Mouse (Mus musculus) intestine, embryonic 14.5 days (tissue): Measurements from ENCODE around the gene Ddx28. TPM values are rescaled to one million over a fixed set of nuclear protein-coding genes. Genes with fewer than 3 reads are reported as not detected.

Source experiments
- ATAC-seq: fragments of 200-750 bp; cut with Nextera tagmentation; replicated peaks from 2 replicates; pipeline ENCODE4 v1.8.0; 2017; ENCODE audit warnings: low read depth, moderate number of reproducible peaks, moderate TSS enrichment, moderate library complexity; ENCODE audit not compliant: low FRiP score, low TSS enrichment
- DNase-seq: peaks from one replicate; pipeline ENCODE4 v3.0.0-alpha.2; 2018; ENCODE audit warnings: low spot score
- H3K27ac ChIP-seq: fragments of 300-500 bp; sonication (generic); 2 replicates; pipeline ENCODE4 v1.5.1; 2014; ENCODE audit warnings: low read depth, mild to moderate bottlenecking, control low read depth
- H3K27me3 ChIP-seq: fragments of 300-500 bp; sonication (generic); replicated peaks from 2 replicates; pipeline ENCODE4 v1.6.1; 2014; ENCODE audit warnings: low read length, control low read depth; ENCODE audit not compliant: control insufficient read depth, insufficient read depth
- H3K36me3 ChIP-seq: fragments of 300-500 bp; sonication (generic); 2 replicates; pipeline ENCODE4 v1.6.1; 2014; ENCODE audit warnings: low read length, control low read depth; ENCODE audit not compliant: control insufficient read depth, insufficient read depth
- H3K4me1 ChIP-seq: fragments of 300-500 bp; sonication (generic); replicated peaks from 2 replicates; pipeline ENCODE4 v1.6.1; 2014; ENCODE audit warnings: low read length, control low read depth, mixed read lengths; ENCODE audit not compliant: control insufficient read depth, insufficient read depth
- H3K4me2 ChIP-seq: fragments of 300-500 bp; sonication (generic); 2 replicates; pipeline ENCODE4 v1.6.1; 2014; ENCODE audit warnings: low read length
- H3K4me3 ChIP-seq: fragments of 300-500 bp; sonication (generic); 2 replicates; pipeline ENCODE4 v1.5.1; 2014; ENCODE audit warnings: low read depth, low read length, control low read depth, mixed read lengths
- H3K9ac ChIP-seq: fragments of 300-500 bp; sonication (generic); 2 replicates; pipeline ENCODE4 v1.6.1; 2014; ENCODE audit warnings: mild to moderate bottlenecking, low read length
- H3K9me3 ChIP-seq: fragments of 300-500 bp; sonication (generic); 2 replicates; pipeline ENCODE4 v1.6.1; 2016; ENCODE audit warnings: low read length, control low read depth; ENCODE audit not compliant: control insufficient read depth
- WGBS: fragments of 180-500 bp; shearing (Covaris S2); extraction: QIAGEN DNeasy Blood & Tissue Kit; methylation state at CpG from one replicate; pipeline ENCODE4 v1.1.7; 2014; 5-methylcytosine and 5-hydroxymethylcytosine counted together
- polyA plus RNA-seq: library from polyadenylated mRNA; unstranded; fragments of >200 nt; fragmentation: Nextera tagmentation; extraction: Ambion mirVana; gene quantifications from 2 replicates; pipeline ENCODE4 v1.2.1, GENCODE M21; 2014

The Ddx28 gene
- polyA plus RNA-seq: 16.9 and 17.9 TPM in 2 replicates

DNA sequence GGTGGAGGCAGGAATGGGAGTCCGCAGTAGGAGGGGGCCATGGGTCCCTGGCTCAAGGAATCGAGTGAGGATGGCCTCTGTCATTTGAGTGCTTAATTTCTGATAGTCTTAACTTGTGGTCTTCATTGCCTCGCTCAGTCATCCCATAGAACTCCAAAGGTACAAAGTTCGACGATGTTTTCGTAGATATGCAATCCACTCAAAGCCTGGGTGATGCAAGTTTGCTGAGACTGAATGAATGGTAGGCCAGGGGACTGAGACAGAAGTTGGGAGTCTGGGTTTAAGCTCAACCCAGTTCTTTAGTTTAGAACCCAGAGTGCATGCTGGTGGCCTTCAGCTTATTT is at the start of gene Ddx28:
Gene Ddx28, minus strand, starts transcription at position 240 of the 344 bp plus-strand sequence.
- Histone ChIP-seq H3K9ac (peak within 1 kb of the TSS; percentile 88), H3K36me3 (peaks cover 9% of the 10 kb centered on the region; the same call in 1 of the 2 replicates), H3K27me3 (no peaks in the 10 kb centered on the region), H3K27ac (peak within 1 kb of the TSS; percentile 57), H3K4me3 (peak within 1 kb of the TSS; percentile 97), H3K4me1 (peaks cover 8% of the 10 kb centered on the region), H3K9me3 (no peaks in the 10 kb centered on the region), H3K4me2 (peak within 1 kb of the TSS; percentile 85)
- DNase-seq (no peak), ATAC-seq (no peak)
- 2% methylated on average over 6 of the region's 6 CpGs for WGBS

DNA sequence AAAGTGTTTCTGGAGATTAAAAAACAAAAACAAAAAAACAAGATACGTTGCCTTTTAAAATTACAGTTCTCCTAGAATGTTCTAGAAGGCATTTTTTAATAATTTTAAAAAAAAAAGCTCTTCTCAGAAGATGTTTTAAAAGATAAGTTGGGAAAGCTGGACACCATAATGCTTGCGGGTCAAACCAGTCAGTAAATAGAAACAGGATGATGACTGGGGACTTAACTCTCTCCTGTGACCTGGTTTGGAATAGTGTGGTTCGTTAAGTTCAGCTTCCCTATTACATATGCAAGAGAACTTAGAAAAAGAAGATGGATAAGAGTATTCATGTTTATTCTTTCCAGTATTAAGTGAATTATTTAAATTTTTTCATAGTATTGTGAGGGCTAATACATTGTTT is 48.8 kb upstream of the Ddx28 start:
- 0 out of 2 replicates have a peak overlapping the region, but pooled peaks have one; percentile 94 for H3K27ac ChIP-seq
- H3K9ac ChIP-seq: peak overlapping the region; percentile 81
- 7% methylated on average over 3 of the region's 3 CpGs for WGBS

DNA sequence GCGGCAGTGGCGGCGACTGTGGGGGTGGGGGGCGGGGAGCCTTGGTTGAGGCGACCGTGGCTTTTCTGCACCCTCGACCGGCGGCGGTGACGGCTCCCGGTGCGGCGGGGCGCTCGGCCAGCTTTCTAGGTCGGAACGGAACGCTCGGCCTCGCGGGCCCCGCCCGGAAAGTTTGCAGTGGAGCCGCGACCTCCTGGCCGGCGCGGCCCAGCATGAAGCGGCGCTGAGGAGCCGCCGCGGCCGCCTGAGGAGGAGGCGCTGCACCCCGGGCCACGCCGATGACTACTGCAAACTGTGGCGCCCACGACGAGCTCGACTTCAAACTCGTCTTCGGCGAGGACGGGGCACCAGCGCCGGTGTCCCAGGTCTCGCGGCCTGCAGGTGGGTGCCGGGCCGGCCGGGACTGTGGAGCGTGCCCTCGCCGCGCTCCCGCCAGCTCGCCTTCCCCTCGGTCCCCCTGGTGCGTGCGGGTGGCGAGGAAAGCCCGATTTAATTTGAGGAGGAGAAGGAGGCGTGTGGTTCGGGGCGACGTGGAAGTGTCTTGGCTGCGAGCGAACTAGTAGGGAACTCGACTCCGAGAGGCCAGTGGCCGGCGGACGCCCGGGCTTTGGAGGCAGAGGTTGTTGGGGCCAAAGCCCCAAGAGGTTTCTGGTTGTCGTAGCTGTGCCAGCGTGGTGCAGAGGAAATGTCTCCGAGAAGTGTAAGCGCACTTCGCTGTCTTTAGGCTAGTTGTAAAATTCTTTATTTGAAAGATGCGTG is 48.1 kb upstream of the Ddx28 start:
- Histone ChIP-seq H3K4me1 (peaks cover 22% of the 10 kb centered on the region), H3K27me3 (no peaks in the 10 kb centered on the region), H3K9ac (peak overlapping the region; percentile 81), H3K4me3 (peak overlapping the region; percentile 83), H3K27ac (peak overlapping the region; percentile 94), H3K9me3 (no peaks in the 10 kb centered on the region), H3K4me2 (peak overlapping the region; percentile 76), H3K36me3 (no peaks in the 10 kb centered on the region)
- WGBS: under 1% methylated on average over 83 of the region's 83 CpGs
- ATAC-seq (peak; percentile 83), DNase-seq (peak; percentile 90)

More for the DNA sequence above, 48.8 kb upstream of the Ddx28 start:
- peak overlapping the region; percentile 83 for H3K4me3 ChIP-seq
- H3K36me3 ChIP-seq: no peaks in the 10 kb centered on the region
- H3K4me1 ChIP-seq: peaks cover 22% of the 10 kb centered on the region
- DNase-seq (no peak), ATAC-seq (no peak)
- no peaks in the 10 kb centered on the region for H3K9me3 ChIP-seq
- peak overlapping the region; percentile 76 for H3K4me2 ChIP-seq
- no peaks in the 10 kb centered on the region for H3K27me3 ChIP-seq

GRCm38 (mm10) chr8:106058731-106059612 is 47.3 kb upstream of the Ddx28 start, which contains the start of gene Nfatc3:
TSS of gene Nfatc3 (plus strand) at chr8:106058840.
- Histone ChIP-seq H3K36me3 (no peaks in the 10 kb centered on the region), H3K4me2 (peak within 1 kb of the TSS; percentile 97), H3K27ac (peak within 1 kb of the TSS; percentile 94), H3K9me3 (no peaks in the 10 kb centered on the region), H3K27me3 (no peaks in the 10 kb centered on the region), H3K4me3 (peak within 1 kb of the TSS; percentile 83), H3K4me1 (peaks cover 22% of the 10 kb centered on the region), H3K9ac (peak within 1 kb of the TSS; percentile 81)
- DNase-seq (peak; percentile 87), ATAC-seq (peak; percentile 98)
- WGBS: 1% methylated on average over 52 of the region's 52 CpGs

DNA sequence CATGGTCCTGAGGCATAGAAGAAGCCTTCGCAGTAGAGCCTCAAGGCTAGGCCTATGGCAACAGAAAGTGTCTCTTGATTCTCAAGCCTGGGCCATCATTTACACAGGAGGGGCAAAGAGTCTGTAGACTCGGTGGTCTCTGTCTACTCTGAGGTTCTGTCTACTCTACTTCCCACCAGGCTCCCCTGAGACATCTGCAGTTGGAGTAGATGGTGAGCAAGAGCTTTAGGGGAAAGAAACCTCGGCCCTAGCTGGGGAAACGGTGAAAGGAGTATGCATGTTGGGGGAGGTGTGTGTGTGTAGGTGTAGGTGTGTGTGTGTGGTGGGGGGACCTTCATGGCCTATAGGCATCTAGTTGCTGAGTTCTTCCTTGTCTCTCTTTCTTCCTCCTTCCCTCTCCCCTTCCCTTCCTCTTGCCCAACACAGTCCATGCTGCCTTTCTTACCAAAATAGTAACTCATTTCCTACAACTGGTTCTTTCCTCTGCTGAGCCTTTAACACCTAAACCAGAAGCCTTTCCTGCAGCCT is 44.8 kb upstream of the Ddx28 start:
- WGBS: 87% methylated on average over 4 of the region's 4 CpGs

DNA sequence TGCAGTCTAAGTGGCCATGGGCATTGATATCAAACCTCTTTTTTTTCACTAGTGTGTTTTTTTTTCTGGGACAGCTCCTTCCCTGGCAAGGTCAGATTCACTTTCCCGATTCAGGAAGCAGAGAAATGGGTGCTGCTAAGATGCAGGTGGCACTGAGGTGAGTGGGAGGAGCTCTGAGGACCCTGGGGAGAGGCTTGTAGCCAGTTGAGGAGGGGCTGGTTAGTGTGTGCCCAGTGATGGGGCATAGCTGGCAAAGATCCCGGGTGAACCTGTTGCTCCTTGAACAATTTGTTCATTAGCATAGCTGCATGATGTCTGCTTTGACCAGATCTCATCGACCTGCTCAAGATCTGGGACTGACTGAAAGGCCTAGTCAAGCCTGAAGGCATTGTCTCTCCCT is 43.4 kb upstream of the Ddx28 start:
- no peak for DNase-seq
- 54% methylated on average over 3 of the region's 3 CpGs for WGBS
- Histone ChIP-seq H3K4me3 (no peak overlapping the region), H3K9me3 (no peaks in the 10 kb centered on the region), H3K36me3 (peaks cover 18% of the 10 kb centered on the region), H3K27ac (peak overlapping the region; percentile 43; the same call in 1 of the 2 replicates), H3K4me1 (0 out of 2 replicates have a peak, but pooled peaks cover 5% of the 10 kb centered on the region), H3K27me3 (no peaks in the 10 kb centered on the region), H3K4me2 (no peak overlapping the region), H3K9ac (no peak overlapping the region)
- no peak for ATAC-seq

More for the DNA sequence above, 44.8 kb upstream of the Ddx28 start:
- ATAC-seq (no peak), DNase-seq (no peak)
- Histone ChIP-seq H3K4me2 (no peak overlapping the region), H3K4me3 (no peak overlapping the region), H3K9me3 (no peaks in the 10 kb centered on the region), H3K4me1 (peaks cover 7% of the 10 kb centered on the region), H3K27ac (no peak overlapping the region), H3K9ac (no peak overlapping the region), H3K36me3 (peaks cover 8% of the 10 kb centered on the region), H3K27me3 (no peaks in the 10 kb centered on the region)

DNA sequence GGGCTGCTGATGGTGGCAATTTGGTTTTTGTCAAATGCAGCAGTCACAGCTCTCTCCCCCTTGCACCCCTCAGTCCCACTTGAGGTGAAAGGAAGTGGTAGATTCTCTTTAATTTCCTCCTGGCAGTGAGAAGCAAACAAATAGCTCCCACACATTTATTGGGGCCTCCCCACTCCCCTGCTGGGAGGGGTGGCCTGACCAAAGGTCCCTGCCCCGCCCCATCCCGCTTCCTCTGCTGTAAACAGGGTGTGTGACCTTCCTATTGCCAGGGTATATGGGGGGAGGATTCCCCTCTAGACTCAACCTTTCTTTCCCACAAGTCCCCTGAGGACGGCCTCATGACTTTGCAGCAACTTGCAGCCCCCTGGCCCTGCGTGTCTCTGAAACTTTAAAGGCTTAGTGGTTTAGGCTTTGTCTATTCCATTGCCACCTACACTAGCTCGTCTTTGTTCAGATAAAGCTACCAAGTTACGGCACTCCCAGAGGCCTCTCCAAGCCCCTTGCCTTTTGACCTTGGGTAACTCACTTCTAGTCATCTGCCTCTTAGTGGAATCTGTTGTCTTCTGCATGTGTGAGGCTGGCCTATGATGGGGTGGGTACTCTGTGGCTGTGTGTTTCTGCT is 42.6 kb upstream of the Ddx28 start:
- no peak for ATAC-seq
- H3K27me3 ChIP-seq: no peaks in the 10 kb centered on the region
- H3K4me2 ChIP-seq: peak overlapping the region; percentile 3
- no peak overlapping the region for H3K4me3 ChIP-seq
- 45% methylated on average over 6 of the region's 6 CpGs for WGBS
- peaks cover 20% of the 10 kb centered on the region for H3K36me3 ChIP-seq
- H3K27ac ChIP-seq: peak overlapping the region; percentile 43; the same call in 1 of the 2 replicates
- H3K4me1 ChIP-seq: 0 out of 2 replicates have a peak, but pooled peaks cover 5% of the 10 kb centered on the region
- no peak overlapping the region for H3K9ac ChIP-seq
- peak; percentile 66 for DNase-seq
- no peaks in the 10 kb centered on the region for H3K9me3 ChIP-seq
